Mouse (Mus musculus) fat pad, adult 2 months (tissue): Measurements from ENCODE around the gene Gpr37l1.

ENCODE experiments used
- DNase-seq: peaks from one replicate; pipeline ENCODE4 v3.0.0-alpha.2; 2011; ENCODE audit warnings: low read depth, low spot score; ENCODE audit errors: extremely low read depth

Gene Gpr37l1

GRCm38 (mm10) chr1:135148476-135148875 lies 19.0 kb downstream of the Gpr37l1 start:
- DNase-seq = no peak

DNA sequence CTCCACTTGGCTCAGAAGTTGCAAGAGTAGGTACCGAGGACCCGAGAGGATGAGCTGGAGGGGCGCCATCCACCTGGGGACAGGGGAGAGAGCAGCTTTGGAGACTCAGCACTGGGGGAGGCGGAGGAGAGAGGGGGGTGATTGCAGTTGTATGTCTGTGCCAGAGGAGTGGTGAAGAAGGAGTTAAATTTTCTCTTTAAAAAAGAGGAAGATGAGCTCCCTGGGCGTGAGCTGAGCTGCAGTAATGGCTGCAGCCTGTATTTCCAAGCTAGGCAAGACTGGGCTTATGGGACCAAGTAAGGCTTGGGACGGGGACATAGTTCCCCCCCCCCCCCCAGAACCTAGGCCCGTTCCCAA lies 19.8 kb downstream of the Gpr37l1 start:
- no peak for DNase-seq

- DNase-seq = no peak
These were observed 20.4 kb downstream of the Gpr37l1 start for GRCm38 (mm10) chr1:135146946-135147701.

- no peak for DNase-seq
These were observed 21.2 kb downstream of the Gpr37l1 start, which contains the start of gene Arl8a for GRCm38 (mm10) chr1:135146077-135146945. Arl8a (plus strand) TSS chr1:135146824.

- no peak for DNase-seq
These were observed 23.5 kb downstream of the Gpr37l1 start for GRCm38 (mm10) chr1:135143940-135144339.

DNA sequence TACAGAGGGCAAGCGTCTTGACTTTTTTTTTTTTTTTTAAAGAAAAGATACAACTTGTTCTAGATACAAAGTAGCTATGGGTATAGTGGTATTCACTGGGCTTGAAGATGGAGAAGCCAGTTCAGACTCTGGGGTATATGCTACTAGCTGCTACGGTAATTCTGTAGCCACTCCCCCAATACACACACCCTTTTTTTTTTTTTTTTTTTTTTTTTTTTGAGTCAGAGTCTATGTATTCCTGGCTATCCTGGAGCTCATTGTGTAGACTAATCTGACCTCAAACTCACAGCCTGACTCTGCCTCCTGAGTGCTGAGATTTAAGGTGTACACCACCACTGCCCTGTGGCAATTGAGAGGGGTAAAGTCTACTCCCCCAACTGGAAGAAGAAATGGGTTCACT lies 25.0 kb downstream of the Gpr37l1 start:
- DNase-seq = no peak

GRCm38 (mm10) chr1:135139906-135140305 lies 27.6 kb downstream of the Gpr37l1 start:
- no peak for DNase-seq

DNA sequence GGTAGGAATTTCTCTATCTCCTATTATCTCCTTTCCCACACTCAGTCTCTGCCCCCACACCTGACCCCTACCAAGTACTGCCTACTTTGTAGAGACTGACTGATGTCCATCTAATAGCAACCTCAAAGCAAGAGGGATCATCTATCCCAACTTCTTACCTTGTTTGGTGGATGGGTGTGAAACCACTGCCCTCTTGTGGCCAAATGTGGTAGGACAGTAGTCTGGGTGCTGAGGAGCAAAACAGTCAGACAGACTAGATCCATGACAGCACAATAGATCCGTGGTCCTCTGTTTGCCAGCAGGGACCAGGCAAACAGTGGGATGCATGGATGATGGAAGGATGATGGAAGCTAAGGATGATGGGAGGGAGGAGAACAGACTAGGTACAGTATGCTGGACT lies 31.0 kb downstream of the Gpr37l1 start:
- no peak for DNase-seq

- no peak for DNase-seq
These were observed 32.2 kb downstream of the Gpr37l1 start for GRCm38 (mm10) chr1:135135111-135135787.

- DNase-seq = no peak
These were observed 33.6 kb downstream of the Gpr37l1 start for GRCm38 (mm10) chr1:135133678-135134435.

- no peak for DNase-seq
These were observed 34.5 kb downstream of the Gpr37l1 start for GRCm38 (mm10) chr1:135132893-135133369.

DNA sequence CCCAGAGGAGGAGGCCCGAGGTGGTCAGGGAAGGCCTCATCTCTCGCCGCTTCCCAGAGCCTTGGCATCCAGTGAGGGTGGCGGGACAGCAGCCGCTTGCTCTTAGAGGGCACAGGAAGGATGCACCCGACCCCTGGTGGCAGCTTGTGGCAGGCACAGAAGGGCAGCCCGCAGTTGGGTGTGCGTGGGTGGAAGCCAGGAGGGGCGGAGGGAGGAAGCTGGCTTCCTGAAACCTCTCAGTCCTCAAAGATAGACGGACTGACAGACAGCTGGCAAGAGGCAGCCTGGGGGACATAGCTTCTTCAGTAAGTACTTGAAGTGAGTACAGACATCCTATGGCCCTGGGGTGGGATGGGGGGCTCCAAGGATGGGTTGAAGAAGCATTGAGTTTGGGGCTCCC lies 35.0 kb downstream of the Gpr37l1 start, which contains the start of gene Ptpn7:
Gene Ptpn7 (plus strand): TSS at position 228 of the 400 bp plus-strand sequence.
- DNase-seq = no peak

- DNase-seq = no peak
These were observed 35.9 kb downstream of the Gpr37l1 start for GRCm38 (mm10) chr1:135131560-135131959.

DNA sequence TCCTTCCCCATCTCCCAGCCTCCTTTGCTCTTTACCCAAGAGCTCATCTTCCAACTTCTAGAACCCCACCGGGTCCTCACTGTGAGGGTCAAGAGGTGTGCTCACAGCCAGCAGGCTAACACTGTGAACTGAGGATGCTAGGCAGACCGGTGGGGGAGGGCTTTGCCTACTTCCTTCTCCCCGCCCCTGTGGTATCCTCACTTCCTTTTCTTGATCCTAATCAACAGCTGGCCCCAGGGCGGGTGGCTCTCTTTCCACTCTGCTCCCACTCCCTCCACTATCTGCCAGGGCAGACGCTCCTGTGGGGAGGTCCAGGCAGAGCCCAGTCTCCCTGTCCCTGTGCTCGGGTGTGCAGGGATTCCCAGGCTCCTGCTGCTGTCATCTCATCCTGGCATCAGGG lies 36.4 kb downstream of the Gpr37l1 start:
- no peak for DNase-seq

DNA sequence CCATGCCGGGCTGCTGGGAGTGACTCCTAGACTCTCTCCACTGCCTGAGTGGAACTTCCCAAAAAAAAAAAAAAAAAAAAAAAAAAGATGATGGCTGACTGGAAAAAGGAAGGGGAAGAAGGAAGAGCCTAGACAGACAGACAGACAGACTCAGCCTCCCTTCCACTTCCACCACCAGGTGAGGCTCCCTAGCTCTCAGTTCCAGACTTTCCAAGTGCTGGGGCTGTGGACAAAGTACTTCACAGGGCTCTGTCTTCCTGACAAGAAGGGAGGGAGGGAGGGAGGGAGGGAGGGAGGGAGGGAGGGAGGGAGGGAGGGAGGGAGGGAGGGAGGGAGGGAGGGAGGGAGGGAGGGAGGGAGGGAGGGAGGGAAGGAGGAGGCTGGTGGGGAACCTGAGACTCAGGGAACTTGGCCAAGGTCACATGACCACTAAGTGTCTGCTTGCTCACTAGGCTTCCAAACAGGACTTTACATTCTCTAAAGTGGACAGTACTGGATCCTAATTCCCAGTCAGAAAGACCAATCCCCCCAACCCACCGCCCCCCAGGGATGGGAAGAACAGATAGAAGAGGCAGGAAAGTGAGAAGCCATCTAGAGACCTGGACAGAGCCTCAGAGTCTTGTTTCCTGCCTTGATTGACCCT lies 37.0 kb downstream of the Gpr37l1 start:
- no peak for DNase-seq

- DNase-seq = no peak
These were observed 37.8 kb downstream of the Gpr37l1 start for GRCm38 (mm10) chr1:135129543-135130183.

DNA sequence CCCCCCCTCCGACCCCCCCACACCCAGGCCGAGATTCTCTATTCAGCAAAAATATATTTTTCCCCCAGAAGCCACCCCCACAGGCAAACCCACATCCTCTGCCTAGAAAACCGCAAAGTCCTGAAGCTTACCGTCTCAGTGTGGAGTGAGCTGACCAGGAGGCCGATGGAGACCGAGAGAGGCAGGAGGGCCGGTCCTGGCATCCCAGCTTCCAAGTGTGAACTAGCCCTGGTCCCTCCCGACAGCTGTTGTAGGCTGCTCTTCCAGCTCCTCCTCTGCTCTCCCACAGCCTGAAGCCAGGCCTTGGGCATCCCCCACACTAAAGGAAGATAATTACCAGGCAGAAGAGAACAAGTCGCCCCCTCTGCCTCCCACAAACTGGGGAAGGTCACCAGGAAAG lies 38.5 kb downstream of the Gpr37l1 start:
- no peak for DNase-seq

DNA sequence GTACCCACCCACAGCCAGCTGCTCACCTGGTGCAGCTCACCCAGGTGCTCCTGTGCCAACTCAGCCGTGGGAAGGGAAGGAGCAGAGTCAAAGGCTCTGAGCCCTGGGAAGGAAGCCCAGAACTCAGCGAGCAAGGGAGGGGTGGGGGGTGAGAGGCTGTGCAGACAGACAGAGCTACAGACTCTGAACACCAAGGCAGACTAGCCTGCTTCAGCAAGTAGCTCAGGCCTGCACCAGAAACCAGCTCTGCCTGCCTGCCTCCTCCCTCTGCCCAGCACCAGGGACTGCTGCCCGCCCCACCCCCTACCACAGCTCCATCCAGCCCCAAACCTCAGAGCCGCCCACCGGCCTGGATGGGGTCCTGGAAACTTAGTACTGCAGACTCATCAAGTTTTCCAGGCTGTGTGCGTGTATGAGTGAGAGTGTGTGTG lies 39.5 kb downstream of the Gpr37l1 start:
- no peak for DNase-seq

DNA sequence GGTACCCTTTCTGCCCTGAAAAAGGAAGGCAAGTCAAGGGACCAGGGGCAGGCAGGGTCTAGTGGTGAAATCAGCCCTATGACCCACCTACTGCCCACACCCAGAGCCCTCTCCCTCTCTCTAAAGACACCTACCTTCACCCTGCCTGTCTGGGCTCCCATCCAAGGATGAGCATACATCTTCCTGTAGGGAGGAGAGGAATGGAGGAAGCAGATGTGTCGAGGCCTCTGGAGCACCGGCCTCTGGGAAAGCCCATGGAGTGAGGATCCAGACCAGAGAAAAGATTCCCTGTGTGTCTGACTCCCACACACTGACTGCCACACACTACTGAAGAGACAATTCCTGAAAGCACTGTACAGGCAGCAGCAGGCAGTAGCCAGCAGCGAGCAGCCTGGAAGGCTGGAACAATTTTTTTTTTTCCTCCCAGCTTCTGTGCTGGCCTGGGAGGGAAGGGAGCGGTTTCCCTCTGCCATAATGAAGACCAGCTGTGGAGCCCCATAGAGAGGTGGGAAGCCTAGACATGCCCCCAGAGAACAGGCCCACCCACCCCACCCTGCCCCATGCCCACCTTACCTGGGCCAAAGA lies 40.9 kb downstream of the Gpr37l1 start:
- no peak for DNase-seq
